Mouse (Mus musculus): Measurements from ENCODE around the gene Kcnk2.

- TF ChIP-seq EP300 (IDR thresholded peaks at IDR 0.05; ENCODE audit: low read depth) (no peak), CTCF (IDR thresholded peaks at IDR 0.05; ENCODE audit: low read depth) (no peak)
These were observed 27.5 kb upstream of the Kcnk2 start for GRCm38 (mm10) chr1:189429566-189429965.

Data from liver, postnatal 0 days (tissue).